ENCODE assay signal across 24 mouse cellular contexts in the genomic region with DNA sequence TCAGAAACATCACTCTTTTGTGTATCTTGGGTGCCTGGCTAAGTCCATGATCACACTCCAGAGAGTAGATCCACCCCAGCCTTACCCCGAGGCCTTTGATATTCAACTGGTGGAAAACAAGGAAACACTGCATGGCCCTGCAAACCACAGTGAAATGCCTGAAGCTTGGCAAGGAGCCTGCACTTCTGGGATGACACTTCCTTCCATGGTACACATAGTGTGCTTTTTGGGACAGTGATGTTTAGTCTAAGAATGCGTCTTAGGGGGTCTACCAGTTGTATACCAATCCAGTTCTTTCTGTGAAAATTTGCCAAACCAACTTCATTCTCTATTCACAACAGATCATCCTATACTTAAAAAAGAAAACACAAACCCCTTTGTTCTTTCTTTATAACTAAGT.
"Had no signal": no experiment of that assay in that cellular context is flagged by ENCODE, and none has a peak within 500 bp of the region (broad histone marks: within the 10 kb centered on the region; RNA-seq: fewer than 3 reads in every experiment).

No protein-coding gene starts in this region.

- H3K4me1 ChIP-seq: heart, embryonic 10.5 days; intestine, embryonic 15.5 days; limb, embryonic 10.5 days; limb, embryonic 12.5 days had no signal

- H3K4me2 ChIP-seq: heart, embryonic 12.5 days; hindbrain, embryonic 12.5 days; hindbrain, embryonic 14.5 days; intestine, embryonic 15.5 days; limb, embryonic 12.5 days had no signal

- H3K36me3 ChIP-seq: heart, embryonic 10.5 days; heart, embryonic 12.5 days; hindbrain, embryonic 12.5 days; intestine, embryonic 15.5 days; limb, embryonic 10.5 days; limb, embryonic 12.5 days had no signal

- ATAC-seq: hindbrain, embryonic 16.5 days; inflammation-experienced regulatory T-cells, adult 6 months; intestine, embryonic 15.5 days; intestine, postnatal 0 days had no signal

- H3K27me3 ChIP-seq: heart, embryonic 12.5 days; hindbrain, embryonic 12.5 days; intestine, embryonic 15.5 days; limb, embryonic 12.5 days had no signal

- DNase-seq: gastrocnemius, adult 2 months; gastrocnemius, postnatal 10 days; gastrocnemius, postnatal 25 days; heart, adult 18-20 months; heart, postnatal 10 days; heart, postnatal 4 days; kidney, adult 18-20 months; kidney, adult 8-10 months; kidney, postnatal 10 days; kidney, postnatal 25 days; kidney, postnatal 4 days had no signal

- H3K27ac ChIP-seq: gastrocnemius, adult 2 months; heart, embryonic 10.5 days; hindbrain, embryonic 10.5 days; hindbrain, embryonic 12.5 days; hindbrain, embryonic 14.5 days; intestine, embryonic 15.5 days; layer of hippocampus, adult 2 months; left cerebral cortex, adult 2 months; limb, embryonic 10.5 days; limb, embryonic 12.5 days had no signal

- H3K9me3 ChIP-seq: heart, embryonic 10.5 days; heart, embryonic 12.5 days; hindbrain, embryonic 10.5 days; hindbrain, embryonic 12.5 days; intestine, embryonic 15.5 days; limb, embryonic 10.5 days; limb, embryonic 12.5 days had no signal

- H3K9ac ChIP-seq: heart, embryonic 12.5 days; hindbrain, embryonic 12.5 days; hindbrain, embryonic 14.5 days; intestine, embryonic 15.5 days; limb, embryonic 12.5 days had no signal

- H3K4me3 ChIP-seq: gastrocnemius, adult 2 months; heart, embryonic 10.5 days; heart, embryonic 12.5 days; hindbrain, embryonic 10.5 days; hindbrain, embryonic 12.5 days; intestine, embryonic 15.5 days; layer of hippocampus, adult 2 months; left cerebral cortex, adult 2 months; limb, embryonic 10.5 days; limb, embryonic 12.5 days had no signal
